Mouse (Mus musculus): ENCODE data around the gene Clcn6.

- TF ChIP-seq CTCF (IDR thresholded peaks at IDR 0.05; ENCODE audit: borderline replicate concordance, insufficient read depth, low read depth, low read length) = no peak
- no peak for TF ChIP-seq POLR2A (IDR thresholded peaks at IDR 0.05; ENCODE audit: borderline replicate concordance, insufficient read depth, low read length)
Observed at GRCm38 (mm10) chr4:147969337-147969736, 69.3 kb downstream of the Clcn6 start.
